Comparison of ENCODE assay signal across 8 mouse cellular contexts in genomic region chr9:114400588-114400948, GRCm38 (mm10). TPM values are rescaled to one million over a fixed set of nuclear protein-coding genes. Genes with fewer than 3 reads are reported as not detected.
DNase-seq lines count a peak whose midpoint lies in the region; ATAC-seq and TF ChIP-seq lines count a peak whose summit lies in the region.

No protein-coding gene starts in this region.

- no peak for DNase-seq in kidney, postnatal 0 days (ENCODE audit: low spot score)
- DNase-seq in kidney, postnatal 10 days = no peak
- DNase-seq in midbrain, embryonic 14.5 days = no peak
- DNase-seq in left cerebral cortex, adult 11 months (ENCODE audit: low spot score) = no peak
- no peak for DNase-seq in layer of hippocampus, adult 18-20 months (ENCODE audit: low spot score in 2 of 2)
- DNase-seq in ovary, postnatal 36 days (ENCODE audit: low spot score) = no peak

- H3K9ac ChIP-seq in kidney, postnatal 0 days (ENCODE audit: low read depth, low read length) = peak overlapping the region; percentile 90
- peak overlapping the region; percentile 87 for H3K9ac ChIP-seq in hindbrain, embryonic 13.5 days
- peak overlapping the region; percentile 68; the same call in 1 of the 2 replicates for H3K9ac ChIP-seq in midbrain, embryonic 14.5 days (replicated peaks; ENCODE audit: low read length)

- H3K4me3 ChIP-seq in kidney, postnatal 0 days (replicated peaks; ENCODE audit: low read depth, low read length) = peak overlapping the region; percentile 62
- H3K4me3 ChIP-seq in brown adipose tissue, adult 24 weeks (ENCODE audit: insufficient read depth, low read depth, low read length) = peak overlapping the region; percentile 84
- peak overlapping the region; percentile 84 for H3K4me3 ChIP-seq in hindbrain, embryonic 13.5 days
- peak overlapping the region; percentile 84 for H3K4me3 ChIP-seq in midbrain, embryonic 14.5 days (replicated peaks; ENCODE audit: low read depth, low read length)

- peak overlapping the region; percentile 75 for H3K4me2 ChIP-seq in kidney, postnatal 0 days (ENCODE audit: low read length)
- H3K4me2 ChIP-seq in hindbrain, embryonic 13.5 days = peak overlapping the region; percentile 81
- peak overlapping the region; percentile 81 for H3K4me2 ChIP-seq in midbrain, embryonic 14.5 days (ENCODE audit: low read length)

- no peaks in the 10 kb centered on the region for H3K4me1 ChIP-seq in kidney, postnatal 0 days (replicated peaks; ENCODE audit: insufficient read depth, low read length)
- no peaks in the 10 kb centered on the region for H3K4me1 ChIP-seq in brown adipose tissue, adult 24 weeks (ENCODE audit: control insufficient read depth, insufficient read depth, insufficient read length, low read length)
- H3K4me1 ChIP-seq in hindbrain, embryonic 13.5 days (replicated peaks) = peaks cover 12% of the 10 kb centered on the region
- H3K4me1 ChIP-seq in midbrain, embryonic 14.5 days (ENCODE audit: control insufficient read depth, insufficient read depth, low read length) = 0 out of 2 replicates have a peak, but pooled peaks cover 6% of the 10 kb centered on the region

- ATAC-seq in kidney, postnatal 0 days (replicated peaks; ENCODE audit: low FRiP score, low read depth) = peak; percentile 68
- no peak; the same call in 1 of the 2 replicates for ATAC-seq in hindbrain, embryonic 13.5 days (ENCODE audit: low FRiP score)
- ATAC-seq in midbrain, embryonic 14.5 days (ENCODE audit: low FRiP score, low TSS enrichment) = peak; percentile 37; the same call in 1 of the 2 replicates

- H3K9me3 ChIP-seq in kidney, postnatal 0 days (replicated peaks; ENCODE audit: low read length) = no peaks in the 10 kb centered on the region
- peaks cover 11% of the 10 kb centered on the region; the same call in 1 of the 2 replicates for H3K9me3 ChIP-seq in hindbrain, embryonic 13.5 days
- 0 out of 2 replicates have a peak, but pooled peaks cover 9% of the 10 kb centered on the region for H3K9me3 ChIP-seq in midbrain, embryonic 14.5 days (ENCODE audit: control insufficient read depth, low read length)

- no peaks in the 10 kb centered on the region for H3K27me3 ChIP-seq in kidney, postnatal 0 days (ENCODE audit: insufficient read depth, low read length)
- no peaks in the 10 kb centered on the region for H3K27me3 ChIP-seq in hindbrain, embryonic 13.5 days
- no peaks in the 10 kb centered on the region for H3K27me3 ChIP-seq in midbrain, embryonic 14.5 days (ENCODE audit: control insufficient read depth, insufficient read depth, low read length)

- WGBS in kidney, postnatal 0 days = 17% methylated on average over 5 of the region's 5 CpGs
- 24% methylated on average over 5 of the region's 5 CpGs for WGBS in hindbrain, embryonic 13.5 days
- 17% methylated on average over 5 of the region's 5 CpGs for WGBS in midbrain, embryonic 14.5 days

- H3K36me3 ChIP-seq in kidney, postnatal 0 days (ENCODE audit: insufficient read depth, low read length) = peaks cover 15% of the 10 kb centered on the region; the same call in 1 of the 2 replicates
- H3K36me3 ChIP-seq in hindbrain, embryonic 13.5 days = peaks cover 17% of the 10 kb centered on the region
- H3K36me3 ChIP-seq in midbrain, embryonic 14.5 days (ENCODE audit: control insufficient read depth, insufficient read depth, low read length) = peaks cover 12% of the 10 kb centered on the region

- H3K27ac ChIP-seq in kidney, postnatal 0 days = peak overlapping the region; percentile 97
- peak overlapping the region; percentile 49 for H3K27ac ChIP-seq in brown adipose tissue, adult 24 weeks (replicated peaks; ENCODE audit: low read depth, low read length)
- H3K27ac ChIP-seq in hindbrain, embryonic 13.5 days = peak overlapping the region; percentile 91
- H3K27ac ChIP-seq in midbrain, embryonic 14.5 days (replicated peaks; ENCODE audit: low read depth, low read length) = peak overlapping the region; percentile 80; the same call in 1 of the 2 replicates

- no peak for TF ChIP-seq CTCF in kidney, postnatal 0 days (IDR thresholded peaks at IDR 0.05; ENCODE audit: low read depth)

RNA-seq across cellular contexts. Expression of gene Glb1, which starts 0.3 kb away (rescaled TPM):
- 77.9 and 85.5 TPM in 2 replicates for polyA plus RNA-seq in kidney, postnatal 0 days (2015; fragmentation: Nextera tagmentation; extraction: Ambion mirVana)
- polyA plus RNA-seq in brown adipose tissue, adult 24 weeks (2012; ENCODE audit: insufficient read depth, insufficient read length, missing spikeins) = 9.2 and 10.5 TPM in 2 replicates
- polyA plus RNA-seq in hindbrain, embryonic 13.5 days (2015; fragmentation: Nextera tagmentation; extraction: Ambion mirVana) = 27.0 and 29.1 TPM in 2 replicates
- 22.9 and 27.9 TPM in 2 replicates for polyA plus RNA-seq in midbrain, embryonic 14.5 days (2014; fragmentation: Nextera tagmentation; extraction: Ambion mirVana)
- 10 to 100 TPM; 20.1 to 20.9 TPM for total RNA-seq in layer of hippocampus, adult 18-20 months (2021)

RNA-seq across cellular contexts. Expression of gene Tmppe, which starts 0.3 kb away (rescaled TPM):
- polyA plus RNA-seq in kidney, postnatal 0 days (2015; fragmentation: Nextera tagmentation; extraction: Ambion mirVana) = 7.0 and 9.7 TPM in 2 replicates
- polyA plus RNA-seq in brown adipose tissue, adult 24 weeks (2012; ENCODE audit: insufficient read depth, insufficient read length, missing spikeins) = 1.1 and 1.5 TPM in 2 replicates
- polyA plus RNA-seq in hindbrain, embryonic 13.5 days (2015; fragmentation: Nextera tagmentation; extraction: Ambion mirVana) = 7.7 and 9.7 TPM in 2 replicates
- polyA plus RNA-seq in midbrain, embryonic 14.5 days (2014; fragmentation: Nextera tagmentation; extraction: Ambion mirVana) = 3.5 and 4.1 TPM in 2 replicates
- total RNA-seq in layer of hippocampus, adult 18-20 months (2021) = 10 to 100 TPM; 11.3 to 11.6 TPM

RNA-seq across cellular contexts. Expression of gene Crtap, which starts 10.1 kb away (rescaled TPM):
- polyA plus RNA-seq in kidney, postnatal 0 days (2015; fragmentation: Nextera tagmentation; extraction: Ambion mirVana) = 133 and 140 TPM in 2 replicates
- polyA plus RNA-seq in brown adipose tissue, adult 24 weeks (2012; ENCODE audit: insufficient read depth, insufficient read length, missing spikeins) = 53.4 and 60.5 TPM in 2 replicates
- polyA plus RNA-seq in hindbrain, embryonic 13.5 days (2015; fragmentation: Nextera tagmentation; extraction: Ambion mirVana) = 27.4 and 32.6 TPM in 2 replicates
- 10.7 and 23.8 TPM in 2 replicates for polyA plus RNA-seq in midbrain, embryonic 14.5 days (2014; fragmentation: Nextera tagmentation; extraction: Ambion mirVana)
- 1 to 10 TPM; 6.8 to 7.8 TPM for total RNA-seq in layer of hippocampus, adult 18-20 months (2021)
